Mouse (Mus musculus) sigmoid colon, adult 10 weeks (tissue): ENCODE results near the gene Gm20388. TPM values are rescaled to one million over a fixed set of nuclear protein-coding genes. Genes with fewer than 3 reads are reported as not detected.

ENCODE experiments used
- polyA plus RNA-seq: library from polyadenylated mRNA; stranded (reverse); fragments of 350-450 nt; fragmentation: Illumina TruSeq; extraction: RNeasy Lipid Tissue Mini Kit (QIAGEN cat#74804); gene quantifications from one replicate; pipeline ENCODE4 v1.2.3, GENCODE M21; 2014; ENCODE audit warnings: low read depth, low replicate concordance

The Gm20388 gene
- polyA plus RNA-seq, 1 experiment from 2014 or later, result 3.8 TPM

DNA sequence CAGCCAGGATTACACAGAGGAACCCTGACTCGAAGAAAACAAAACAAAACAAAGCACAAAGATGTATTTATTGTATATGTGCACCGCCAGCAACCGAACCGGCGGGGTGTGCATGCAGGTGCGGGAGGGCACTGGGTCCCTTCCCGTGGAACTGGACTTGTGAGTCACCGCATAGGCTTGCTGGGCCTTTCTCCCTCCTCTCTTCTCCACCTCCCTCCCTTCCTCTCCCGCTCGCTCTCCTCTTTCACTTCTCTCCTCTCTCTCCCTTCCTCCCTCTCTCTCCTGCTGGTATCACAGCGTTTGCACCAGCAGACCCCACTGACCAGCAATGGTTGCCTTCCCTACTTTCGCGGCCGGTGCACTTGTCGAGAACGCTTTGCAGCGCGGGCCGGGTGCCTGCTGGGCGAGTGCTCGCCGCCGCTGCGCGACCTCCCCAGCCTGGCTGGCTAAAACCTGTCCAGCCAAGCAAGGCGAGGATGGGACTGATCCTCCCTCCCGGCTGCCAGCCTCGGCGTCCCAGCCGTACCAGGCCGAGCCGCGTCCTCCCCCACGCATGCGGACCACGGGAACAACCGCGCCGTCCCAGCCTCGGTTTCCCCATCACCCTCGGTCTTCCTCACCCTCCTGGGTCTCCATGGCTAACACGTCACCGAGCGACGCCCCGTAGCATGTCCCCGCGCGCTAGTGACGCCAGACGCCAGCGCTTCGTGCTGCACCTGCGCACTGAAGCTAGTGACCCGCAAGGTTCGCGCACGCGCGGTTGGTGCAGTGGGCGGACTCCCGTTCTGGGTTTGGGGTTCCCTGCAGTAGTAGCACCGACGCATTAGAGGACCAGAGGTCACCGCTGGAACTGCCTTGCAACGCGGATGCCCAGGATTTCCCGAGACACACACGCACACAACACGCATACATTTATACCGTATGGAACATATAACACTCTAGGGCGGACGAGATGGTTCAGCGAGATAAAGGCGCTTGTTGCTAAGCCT, 1197.3 kb downstream of the Gm20388 start, which contains the start of gene Mthfsd:
TSS of gene Mthfsd (minus strand) at position 725 of the 989 bp plus-strand sequence.

DNA sequence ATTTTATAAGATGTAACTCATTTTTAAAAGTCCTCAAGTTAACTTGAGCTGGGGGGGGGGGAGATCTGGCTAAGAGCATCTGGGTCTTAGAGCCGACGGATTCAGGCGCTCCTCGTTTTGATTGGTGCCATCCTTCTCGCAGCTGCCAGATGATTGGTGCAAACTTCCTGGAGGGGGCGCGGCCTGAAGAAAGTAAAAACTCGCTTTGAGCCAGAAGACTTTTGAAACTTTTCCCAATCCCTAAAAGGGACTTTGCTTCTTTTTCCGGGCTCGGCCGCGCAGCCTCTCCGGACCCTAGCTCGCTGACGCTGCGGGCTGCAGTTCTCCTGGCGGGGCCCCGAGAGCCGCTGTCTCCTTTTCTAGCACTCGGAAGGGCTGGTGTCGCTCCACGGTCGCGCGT, 1205.3 kb downstream of the Gm20388 start, which contains the start of gene Foxc2:
TSS of gene Foxc2 (plus strand) at position 224 of the 400 bp plus-strand sequence.

DNA sequence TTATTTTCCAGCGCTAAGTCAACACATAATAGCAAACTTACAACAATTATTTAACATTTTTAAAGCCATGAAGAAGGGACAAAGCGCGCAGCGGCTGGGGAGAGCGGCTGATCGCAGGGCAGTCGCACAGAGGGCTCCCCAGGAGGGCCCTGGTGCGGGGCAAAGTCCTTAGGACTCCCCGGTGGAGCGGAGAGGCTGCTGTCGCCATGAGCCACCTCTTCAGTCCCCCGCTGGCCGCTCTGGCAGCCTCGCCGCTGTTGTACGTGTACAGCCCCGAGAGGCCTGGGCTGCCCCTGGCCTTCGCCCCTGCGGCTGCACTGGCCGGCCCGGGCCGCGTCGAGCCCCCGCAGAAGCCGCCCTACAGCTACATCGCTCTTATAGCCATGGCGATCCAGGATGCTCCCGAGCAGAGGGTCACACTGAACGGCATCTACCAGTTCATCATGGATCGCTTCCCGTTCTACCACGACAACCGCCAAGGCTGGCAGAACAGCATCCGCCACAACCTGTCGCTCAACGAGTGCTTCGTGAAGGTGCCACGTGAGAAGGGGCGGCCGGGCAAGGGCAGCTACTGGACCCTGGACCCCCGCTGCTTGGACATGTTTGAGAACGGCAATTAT, 1217.2 kb downstream of the Gm20388 start, which contains the start of gene Foxl1:
TSS of gene Foxl1 (plus strand) at position 185 of the 620 bp plus-strand sequence.

DNA sequence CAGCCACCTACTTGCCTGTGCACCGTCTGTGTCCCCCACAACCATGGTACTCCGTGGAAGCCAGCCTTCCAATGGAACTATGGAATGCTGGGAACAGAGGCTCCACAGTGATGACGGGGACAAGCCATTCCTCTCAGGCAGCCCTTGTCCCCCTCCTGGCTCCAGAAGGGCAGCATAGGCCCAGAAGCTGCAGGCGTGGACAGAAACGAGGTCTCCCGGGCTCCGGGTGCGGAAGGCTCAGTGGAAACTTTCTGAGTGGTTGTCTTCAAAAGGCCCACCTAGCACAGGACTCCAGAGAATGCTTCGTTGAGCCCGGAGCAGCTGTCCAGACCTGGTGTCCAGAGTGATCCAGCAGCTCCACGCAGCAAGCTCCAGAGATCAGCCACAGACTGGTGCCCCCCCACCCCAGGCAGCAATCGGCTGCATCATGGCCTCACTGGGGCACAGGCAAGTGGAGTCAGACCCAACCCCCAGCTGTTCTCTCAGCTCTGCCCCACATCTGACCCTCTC, 1633.7 kb downstream of the Gm20388 start, which contains the start of gene 1700018B08Rik:
TSS of gene 1700018B08Rik (minus strand) at position 45 of the 510 bp plus-strand sequence.

DNA sequence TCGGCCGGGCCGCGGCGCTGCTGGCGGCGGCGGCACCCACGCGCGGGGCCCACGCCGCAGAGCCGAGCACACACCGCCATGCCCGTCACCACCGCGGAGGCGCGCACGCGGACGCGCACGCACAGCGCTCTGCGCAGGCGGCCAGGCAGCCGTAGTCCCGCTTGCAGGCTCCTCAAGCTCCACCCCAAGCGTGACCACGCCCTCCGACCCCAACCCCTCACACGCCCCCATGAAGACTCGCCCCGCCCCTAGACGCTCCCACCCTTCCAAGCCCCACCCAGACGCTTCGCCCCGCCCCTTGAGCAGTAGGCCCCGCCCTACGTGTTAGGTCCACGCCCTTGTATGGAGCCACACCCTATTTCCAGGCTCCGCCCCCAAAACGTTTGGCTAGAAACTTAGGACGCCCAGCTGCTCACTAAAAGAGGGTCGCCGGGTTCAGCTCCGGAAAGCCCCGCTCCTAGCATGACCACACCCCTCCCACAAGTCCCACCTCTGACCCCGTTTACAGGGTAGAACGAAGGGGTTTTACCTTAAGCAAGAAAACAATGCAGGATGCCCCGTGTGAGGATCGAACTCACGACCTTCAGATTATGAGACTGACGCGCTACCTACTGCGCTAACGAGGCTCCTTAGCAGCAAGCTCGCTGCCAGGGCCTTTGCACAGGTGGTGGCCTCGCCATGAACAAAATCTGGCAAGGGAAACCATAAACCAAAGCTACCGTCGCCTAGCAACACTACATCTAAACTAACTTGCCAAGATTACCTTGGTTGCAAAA, 1668.2 kb downstream of the Gm20388 start, which contains the start of gene Fbxo31:
TSS of gene Fbxo31 (minus strand) at position 131 of the 776 bp plus-strand sequence.

DNA sequence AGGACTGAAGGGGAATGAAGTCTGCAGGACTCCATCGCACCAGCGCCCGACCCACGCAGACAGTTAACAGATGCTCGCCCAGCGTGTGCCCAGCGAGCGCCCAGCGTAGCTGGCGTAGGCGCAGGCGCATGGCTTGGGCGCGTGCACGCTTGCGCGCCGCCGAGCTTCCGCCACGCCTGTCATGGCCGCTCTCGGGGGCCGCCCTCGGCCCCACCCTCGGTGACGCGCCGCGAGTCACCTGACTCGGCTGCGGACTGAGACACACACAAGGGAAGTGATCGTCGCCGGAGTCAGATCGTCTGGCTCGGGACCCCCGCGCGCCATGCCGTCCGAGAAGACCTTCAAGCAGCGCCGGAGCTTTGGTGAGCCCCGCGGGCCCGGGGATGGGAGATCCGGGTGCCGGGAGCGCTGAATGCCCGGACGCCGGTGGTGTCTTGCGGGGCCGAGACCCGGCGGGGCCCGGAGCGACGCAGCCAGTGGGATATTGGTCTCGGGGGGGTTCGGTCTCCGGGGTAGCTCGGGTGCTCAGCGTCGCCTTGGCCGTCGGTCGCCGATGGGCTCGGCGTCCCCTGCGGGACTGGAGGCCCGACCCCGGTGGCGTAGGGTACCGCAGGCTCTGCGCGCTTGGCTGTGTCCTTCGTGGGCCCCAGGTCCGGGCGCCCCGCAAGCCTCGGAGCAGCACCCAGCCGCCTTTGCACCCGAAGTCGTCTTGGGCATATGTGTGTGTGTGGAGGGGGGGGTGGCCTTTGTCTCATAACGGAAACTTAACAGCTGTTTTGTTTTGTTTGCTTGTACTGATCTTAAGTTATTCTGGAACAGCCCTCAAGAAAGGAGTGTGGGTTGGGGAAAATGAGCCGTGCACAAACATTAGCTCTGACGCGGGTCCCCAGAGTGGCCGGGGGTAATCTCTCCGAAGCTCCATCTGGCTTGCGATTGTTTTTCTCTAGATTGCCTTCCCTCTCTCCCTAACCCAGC, 1679.8 kb downstream of the Gm20388 start, which contains the start of gene Map1lc3b:
TSS of gene Map1lc3b (plus strand) at position 159 of the 975 bp plus-strand sequence.

DNA sequence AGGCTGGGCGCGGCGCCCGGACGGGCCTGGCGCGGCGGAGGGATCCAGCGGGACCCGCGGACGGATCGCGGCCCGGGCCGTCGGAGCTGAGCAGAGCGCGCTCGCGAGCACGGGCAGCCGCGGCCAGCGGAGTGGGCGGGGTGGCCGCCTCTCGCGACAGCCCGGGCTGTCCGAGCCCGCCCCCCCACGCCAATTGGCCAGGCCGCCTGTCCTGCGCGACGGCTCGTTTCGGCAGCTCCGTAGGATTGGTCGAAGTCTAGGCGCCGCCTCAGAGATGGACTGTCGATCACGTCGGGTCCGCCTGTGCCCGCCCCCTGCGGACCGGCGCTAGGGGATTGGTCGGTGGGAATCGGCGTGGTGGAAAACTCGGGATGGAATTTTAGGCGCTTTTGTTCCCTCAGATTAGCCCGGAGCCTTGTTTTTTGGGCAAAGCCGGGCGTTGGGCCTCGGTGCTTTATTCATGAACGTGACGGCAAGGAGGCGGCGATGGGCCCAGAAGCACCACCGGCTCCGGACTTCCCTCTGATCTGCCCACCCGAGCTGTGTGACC, 1742.2 kb downstream of the Gm20388 start, which contains the start of gene Zcchc14:
TSS of gene Zcchc14 (minus strand) at position 128 of the 550 bp plus-strand sequence.

GRCm38 (mm10) chr8:121729323-121729722, 1818.7 kb downstream of the Gm20388 start, which contains the start of gene Jph3:
Gene Jph3, plus strand, starts transcription at chr8:121729623.

DNA sequence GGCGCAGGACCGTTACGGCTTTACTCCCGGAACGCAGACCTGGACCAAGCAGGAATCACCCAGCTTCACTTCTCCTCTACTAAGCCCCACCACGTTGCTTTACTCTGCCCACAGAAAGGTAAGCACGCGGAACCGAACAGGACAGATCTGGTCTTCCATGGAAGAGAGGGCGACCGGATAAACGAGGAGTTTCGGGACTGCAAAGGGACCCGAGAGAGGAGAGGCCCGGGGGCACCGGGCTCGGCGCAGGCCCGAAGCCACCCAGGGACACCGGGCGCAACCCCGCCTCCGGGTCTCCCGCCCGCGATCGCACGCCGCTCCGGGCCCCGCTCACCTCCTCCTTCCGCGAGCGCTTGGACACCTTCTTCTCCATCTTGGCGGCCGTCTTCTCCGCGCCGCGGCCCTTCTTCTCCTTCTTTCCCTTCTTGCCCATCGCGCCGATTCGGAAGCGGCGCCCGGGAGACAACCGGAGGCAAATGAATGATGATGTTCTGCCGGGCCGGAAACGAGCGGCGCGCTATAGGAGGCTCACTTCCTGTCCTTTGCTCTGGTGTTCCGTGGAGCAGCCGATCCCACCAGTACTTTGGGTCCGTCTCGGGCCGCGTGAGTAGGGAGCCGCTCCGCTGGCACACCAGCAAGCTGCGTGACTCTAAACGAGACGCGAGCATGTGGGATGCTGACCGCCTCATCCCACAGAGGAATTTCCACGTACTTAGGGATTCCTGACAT, 1918.6 kb downstream of the Gm20388 start, which contains the start of gene Klhdc4:
TSS of gene Klhdc4 (minus strand) at position 522 of the 729 bp plus-strand sequence.

DNA sequence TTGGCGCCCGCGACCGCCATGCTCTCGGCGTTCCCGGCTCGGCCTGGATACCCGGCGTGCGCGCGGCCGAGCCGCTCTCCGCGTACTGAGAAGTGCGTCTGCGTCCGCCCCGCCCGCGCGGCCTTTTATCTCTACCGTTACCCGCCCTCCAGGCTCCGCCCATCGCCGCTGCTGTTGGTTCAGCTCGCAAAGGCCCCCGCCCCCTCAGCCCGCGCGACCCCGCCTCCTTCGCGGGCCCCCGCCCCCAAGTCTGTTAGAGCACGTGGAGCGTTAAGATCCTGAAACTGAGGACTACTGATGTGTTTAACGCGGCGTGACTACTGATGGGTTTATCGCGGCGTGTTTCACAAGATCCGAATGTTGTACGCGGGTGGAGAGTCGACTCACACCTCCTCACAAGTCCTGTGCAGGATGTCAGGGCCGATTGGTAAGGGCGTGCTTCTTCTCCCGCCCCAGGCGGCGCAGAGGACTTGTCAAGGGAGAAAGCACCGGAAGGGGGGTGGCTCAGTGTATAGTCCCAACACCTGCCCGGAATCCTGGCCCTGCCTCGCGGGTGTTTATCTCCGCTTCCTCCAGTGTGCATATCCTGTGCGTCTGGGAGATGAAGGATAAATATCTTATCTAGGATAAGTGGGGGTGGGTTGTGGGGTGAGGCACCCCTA, 1997.1 kb downstream of the Gm20388 start, which contains the start of gene Slc7a5:
TSS of gene Slc7a5 (minus strand) at position 108 of the 662 bp plus-strand sequence.

DNA sequence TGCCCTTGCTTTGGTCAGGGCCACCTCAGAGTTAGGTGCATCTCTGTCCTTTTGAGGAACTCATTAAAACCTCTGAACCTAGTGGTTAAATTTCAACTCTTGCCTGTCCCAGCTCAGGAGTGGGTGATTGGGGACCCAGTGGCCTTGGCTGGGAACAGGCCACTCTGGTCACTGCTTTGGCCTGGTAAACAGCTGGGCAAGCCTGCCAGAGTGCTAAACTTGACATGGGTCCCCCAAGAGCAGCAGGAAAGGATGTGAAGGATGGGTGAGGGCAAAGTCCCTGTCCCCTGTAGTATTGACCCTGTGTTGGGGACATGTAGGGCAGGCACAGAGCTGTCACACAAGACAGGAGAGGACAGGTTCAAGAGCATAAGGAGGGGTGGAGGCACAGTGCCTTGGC, 2034.2 kb downstream of the Gm20388 start, which contains the start of gene Car5a:
TSS of gene Car5a (minus strand) at position 74 of the 400 bp plus-strand sequence.

GRCm38 (mm10) chr8:121949222-121949800, 2038.7 kb downstream of the Gm20388 start, which contains the start of gene Banp:
Gene Banp, plus strand, starts transcription at chr8:121949750.

GRCm38 (mm10) chr8:122282035-122282358, 2371.4 kb downstream of the Gm20388 start, which contains the start of gene Zfpm1:
Gene Zfpm1, plus strand, starts transcription at chr8:122282141.

GRCm38 (mm10) chr8:122360696-122361416, 2450.2 kb downstream of the Gm20388 start, which contains the start of gene Trhr2:
Gene Trhr2, minus strand, starts transcription at chr8:122360746.

GRCm38 (mm10) chr8:122376365-122377231, 2466.0 kb downstream of the Gm20388 start, which contains the start of gene Zc3h18:
Gene Zc3h18, plus strand, starts transcription at chr8:122376609.

GRCm38 (mm10) chr8:122421376-122422070, 2510.9 kb downstream of the Gm20388 start, which contains the start of gene Il17c:
Gene Il17c, plus strand, starts transcription at chr8:122422020.

